ENCODE assay signal across 11 mouse cellular contexts in genomic region chr9:116701511-116702179, GRCm38 (mm10).
DNase-seq lines count a peak whose midpoint lies in the region; ATAC-seq and TF ChIP-seq lines count a peak whose summit lies in the region.
"Had no signal": no experiment of that assay in that cellular context is flagged by ENCODE, and none has a peak within 500 bp of the region (broad histone marks: within the 10 kb centered on the region; RNA-seq: fewer than 3 reads in every experiment).

No protein-coding gene starts in this region.

- H3K9ac ChIP-seq in intestine, embryonic 14.5 days (ENCODE audit: low read length) = no peak overlapping the region
- no peak overlapping the region for H3K9ac ChIP-seq in intestine, postnatal 0 days (ENCODE audit: low read depth, low read length)
- H3K9ac ChIP-seq: limb, embryonic 15.5 days had no signal

- ATAC-seq in intestine, embryonic 14.5 days (replicated peaks; ENCODE audit: low FRiP score, low TSS enrichment, low read depth) = peak; percentile 76
- ATAC-seq in intestine, postnatal 0 days = no peak

- TF ChIP-seq CTCF in intestine, postnatal 0 days (IDR thresholded peaks at IDR 0.05; ENCODE audit: low read depth) = no peak

- no peaks in the 10 kb centered on the region for H3K36me3 ChIP-seq in intestine, embryonic 14.5 days (ENCODE audit: control insufficient read depth, insufficient read depth, low read length)
- no peaks in the 10 kb centered on the region for H3K36me3 ChIP-seq in intestine, postnatal 0 days (ENCODE audit: control insufficient read depth, insufficient read depth)
- H3K36me3 ChIP-seq: limb, embryonic 15.5 days had no signal

- intact Hi-C loops in heart, postnatal 10 days (cut with DNase I) = no loop called here

- DNase-seq in intestine, embryonic 14.5 days (ENCODE audit: low spot score) = peak; percentile 65
- peak; percentile 0 for DNase-seq in lung, postnatal 25 days (ENCODE audit: low spot score)
- DNase-seq in lung, postnatal 14 days = no peak
- peak; percentile 20 to 24 for DNase-seq in heart, postnatal 10 days
- no peak for DNase-seq in right cerebral cortex, postnatal 36 days (ENCODE audit: low spot score in 2 of 2)
- no peak for DNase-seq in retina, postnatal 1 day
- no peak for DNase-seq in layer of hippocampus, postnatal 25 days (ENCODE audit: extremely low spot score in 1 of 2, low spot score in 1 of 2)
- DNase-seq: thymus, postnatal 4 days had no signal

- H3K4me1 ChIP-seq in intestine, embryonic 14.5 days (replicated peaks; ENCODE audit: control insufficient read depth, insufficient read depth, low read length) = peaks cover 10% of the 10 kb centered on the region; the same call in 1 of the 2 replicates
- H3K4me1 ChIP-seq in intestine, postnatal 0 days (replicated peaks; ENCODE audit: control insufficient read depth, insufficient read depth, low read length) = no peaks in the 10 kb centered on the region
- H3K4me1 ChIP-seq: limb, embryonic 15.5 days; megakaryocyte, embryonic 14.5 days had no signal

- H3K27me3 ChIP-seq in intestine, embryonic 14.5 days (replicated peaks; ENCODE audit: control insufficient read depth, insufficient read depth, low read length) = no peaks in the 10 kb centered on the region
- H3K27me3 ChIP-seq in intestine, postnatal 0 days (replicated peaks; ENCODE audit: control insufficient read depth, insufficient read depth, low read length) = no peaks in the 10 kb centered on the region
- H3K27me3 ChIP-seq: limb, embryonic 15.5 days; megakaryocyte, embryonic 14.5 days had no signal

- no peak overlapping the region for H3K4me2 ChIP-seq in intestine, embryonic 14.5 days (ENCODE audit: low read length)
- no peak overlapping the region for H3K4me2 ChIP-seq in intestine, postnatal 0 days (replicated peaks; ENCODE audit: low read depth)
- H3K4me2 ChIP-seq: limb, embryonic 15.5 days had no signal

- no peak overlapping the region for H3K4me3 ChIP-seq in intestine, embryonic 14.5 days (ENCODE audit: low read depth, low read length)
- H3K4me3 ChIP-seq in intestine, postnatal 0 days (ENCODE audit: low read depth, low read length) = no peak overlapping the region
- H3K4me3 ChIP-seq: limb, embryonic 15.5 days; megakaryocyte, embryonic 14.5 days had no signal

- no peaks in the 10 kb centered on the region for H3K9me3 ChIP-seq in intestine, embryonic 14.5 days (ENCODE audit: control insufficient read depth, low read length)
- no peaks in the 10 kb centered on the region for H3K9me3 ChIP-seq in intestine, postnatal 0 days (ENCODE audit: control insufficient read depth)
- H3K9me3 ChIP-seq: limb, embryonic 15.5 days had no signal

- 27% methylated on average over 11 of the region's 11 CpGs for WGBS in intestine, embryonic 14.5 days
- WGBS in intestine, postnatal 0 days = 59% methylated on average over 11 of the region's 11 CpGs

- peak overlapping the region; percentile 44; the same call in 1 of the 2 replicates for H3K27ac ChIP-seq in intestine, embryonic 14.5 days (ENCODE audit: low read depth)
- H3K27ac ChIP-seq in intestine, postnatal 0 days (ENCODE audit: low read depth, low read length) = no peak overlapping the region
- H3K27ac ChIP-seq: limb, embryonic 15.5 days had no signal

Comparison
In these comparisons a context has a peak if more than half of its experiments do, and no peak if none do; other contexts are left out.
1. DNase-seq: peak in intestine, embryonic 14.5 days (single experiment), lung, postnatal 25 days (single experiment) and heart, postnatal 10 days (2 of 2); none in lung, postnatal 14 days (single experiment), right cerebral cortex, postnatal 36 days (0 of 2), retina, postnatal 1 day (single experiment) and layer of hippocampus, postnatal 25 days (0 of 2).